Mouse (Mus musculus): ENCODE measurements around the gene Necab3. TPM values are rescaled to one million over a fixed set of nuclear protein-coding genes. Genes with fewer than 3 reads are reported as not detected.

Necab3 gene
- polyA plus RNA-seq, 1 experiment = 0.31 TPM

DNA sequence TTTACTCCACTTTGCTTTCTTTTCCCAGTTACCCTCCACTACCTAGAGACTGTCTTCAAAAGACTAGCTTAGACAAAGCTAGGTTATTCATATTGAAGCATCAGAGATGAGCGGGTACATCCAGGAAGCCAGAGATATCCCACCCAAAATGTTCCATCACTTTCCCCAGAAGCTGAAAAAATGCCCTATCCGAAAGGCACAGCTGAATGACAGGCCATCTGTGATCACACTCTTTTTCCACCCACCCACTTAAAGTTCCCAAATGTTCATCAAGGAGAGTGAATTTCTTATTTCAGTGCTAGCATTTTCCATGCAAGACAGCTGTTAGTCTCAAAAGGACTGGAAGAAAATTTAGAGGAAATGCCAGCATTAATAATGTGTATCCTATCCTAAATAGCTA, 33.4 kb downstream of the Necab3 start:
- peaks cover 89% of the 10 kb centered on the region for H3K36me3 ChIP-seq (replicated peaks; ENCODE audit: low read length)
- peaks cover 15% of the 10 kb centered on the region for H3K4me1 ChIP-seq
- H3K4me3 ChIP-seq (replicated peaks) = no peak overlapping the region
- no peaks in the 10 kb centered on the region for H3K9me3 ChIP-seq
- TF ChIP-seq FLI1 (IDR thresholded peaks at IDR 0.05; ENCODE audit: low read length) (no peak), GATA1 (IDR thresholded peaks at IDR 0.05; ENCODE audit: borderline replicate concordance, low read length) (no peak)
- no peaks in the 10 kb centered on the region for H3K27me3 ChIP-seq (replicated peaks)

DNA sequence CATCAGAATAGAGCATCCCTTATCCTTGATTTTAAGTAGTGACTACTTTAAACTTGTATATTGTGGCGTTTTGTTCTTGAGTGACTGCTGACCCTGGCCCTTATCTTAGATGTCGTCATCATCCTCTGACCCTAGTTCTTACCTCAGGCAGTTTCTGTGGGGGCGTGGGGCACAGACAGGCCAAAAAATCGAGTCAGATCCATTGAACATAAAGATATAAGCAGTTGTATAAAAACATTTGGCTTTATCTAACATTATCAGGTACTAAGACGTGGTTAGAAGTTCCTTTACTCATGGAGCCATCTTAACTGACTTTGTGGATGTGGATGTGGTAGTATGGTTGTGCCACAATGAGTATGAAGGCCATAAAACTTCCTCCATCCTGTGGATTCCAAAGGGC, 36.4 kb downstream of the Necab3 start:
- TF ChIP-seq FLI1 (IDR thresholded peaks at IDR 0.05; ENCODE audit: low read length) = no peak
- no peak for TF ChIP-seq GATA1 (IDR thresholded peaks at IDR 0.05; ENCODE audit: borderline replicate concordance, low read length)
- H3K4me3 ChIP-seq (replicated peaks) = no peak overlapping the region
- no peaks in the 10 kb centered on the region for H3K27me3 ChIP-seq (replicated peaks)
- no peaks in the 10 kb centered on the region for H3K9me3 ChIP-seq
- H3K36me3 ChIP-seq (replicated peaks; ENCODE audit: low read length) = peaks cover 82% of the 10 kb centered on the region
- H3K4me1 ChIP-seq = peaks cover 15% of the 10 kb centered on the region

DNA sequence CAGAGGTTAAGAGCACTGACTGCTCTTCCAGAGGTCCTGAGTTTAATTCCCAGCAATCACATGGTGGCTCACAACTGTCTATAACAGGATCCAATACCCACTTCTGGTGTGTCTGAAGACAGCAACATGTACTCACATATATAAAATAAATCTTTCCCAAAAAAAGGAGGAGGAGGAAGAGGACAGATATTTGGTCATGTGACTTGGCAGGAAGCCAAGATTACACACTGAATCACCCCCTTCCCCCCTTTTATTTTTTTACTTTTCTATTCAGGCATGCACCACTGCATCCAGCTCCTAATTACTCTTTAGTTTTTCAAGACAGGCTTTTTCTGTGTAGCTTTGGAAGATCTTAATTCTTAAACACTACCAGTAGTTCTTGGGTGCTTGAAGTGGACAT, 37.2 kb downstream of the Necab3 start:
- peaks cover 20% of the 10 kb centered on the region for H3K4me1 ChIP-seq
- H3K36me3 ChIP-seq (replicated peaks; ENCODE audit: low read length) = peaks cover 82% of the 10 kb centered on the region
- H3K27me3 ChIP-seq (replicated peaks) = no peaks in the 10 kb centered on the region
- H3K9me3 ChIP-seq = no peaks in the 10 kb centered on the region
- no peak overlapping the region for H3K4me3 ChIP-seq (replicated peaks)
- TF ChIP-seq GATA1 (IDR thresholded peaks at IDR 0.05; ENCODE audit: borderline replicate concordance, low read length) (no peak), FLI1 (IDR thresholded peaks at IDR 0.05; ENCODE audit: low read length) (no peak)

DNA sequence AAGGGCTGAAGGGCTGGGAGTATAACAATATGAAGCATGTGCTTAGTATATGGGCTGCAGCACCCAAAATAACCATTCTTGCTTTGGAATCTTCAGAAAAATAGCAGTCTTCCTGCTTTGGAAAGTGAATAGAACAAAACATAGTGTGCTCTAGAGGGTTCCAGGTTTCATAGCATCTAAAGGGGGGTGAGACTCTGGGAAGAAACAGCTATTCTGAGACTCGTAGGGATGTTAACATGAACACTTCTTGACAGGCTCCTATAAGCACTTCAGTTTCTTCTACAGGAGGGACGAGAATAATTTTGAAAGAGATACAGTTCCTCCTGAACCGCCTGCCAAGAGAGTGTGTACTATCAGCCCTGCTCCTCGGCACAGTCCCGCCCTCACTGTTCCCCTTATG, 41.3 kb downstream of the Necab3 start:
- no peaks in the 10 kb centered on the region for H3K9me3 ChIP-seq
- H3K27me3 ChIP-seq (replicated peaks) = no peaks in the 10 kb centered on the region
- peaks cover 20% of the 10 kb centered on the region for H3K4me1 ChIP-seq
- H3K4me3 ChIP-seq (replicated peaks) = no peak overlapping the region
- TF ChIP-seq GATA1 (IDR thresholded peaks at IDR 0.05; ENCODE audit: borderline replicate concordance, low read length) (no peak), FLI1 (IDR thresholded peaks at IDR 0.05; ENCODE audit: low read length) (no peak)
- H3K36me3 ChIP-seq (replicated peaks; ENCODE audit: low read length) = peaks cover 69% of the 10 kb centered on the region

DNA sequence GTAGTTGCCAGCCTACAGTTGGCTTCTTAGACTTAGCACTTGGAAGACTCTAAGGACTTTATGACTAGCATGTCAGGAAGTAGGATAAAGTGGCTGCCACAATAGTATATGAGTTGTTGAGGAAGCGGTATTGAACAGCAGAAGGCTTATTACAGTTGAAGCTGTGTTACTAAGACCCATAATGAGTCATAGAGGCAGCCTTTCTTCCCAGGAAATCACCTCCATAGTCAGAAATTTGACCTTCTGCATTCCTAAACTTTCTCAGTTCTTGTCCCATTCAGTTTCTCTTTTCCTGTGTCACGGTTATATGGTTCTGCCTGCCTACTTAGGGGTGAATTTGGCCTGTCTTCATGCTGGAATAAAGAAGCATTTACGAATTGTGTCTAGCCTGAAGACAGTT, 41.7 kb downstream of the Necab3 start:
- peaks cover 20% of the 10 kb centered on the region for H3K4me1 ChIP-seq
- peaks cover 70% of the 10 kb centered on the region for H3K36me3 ChIP-seq (replicated peaks; ENCODE audit: low read length)

DNA sequence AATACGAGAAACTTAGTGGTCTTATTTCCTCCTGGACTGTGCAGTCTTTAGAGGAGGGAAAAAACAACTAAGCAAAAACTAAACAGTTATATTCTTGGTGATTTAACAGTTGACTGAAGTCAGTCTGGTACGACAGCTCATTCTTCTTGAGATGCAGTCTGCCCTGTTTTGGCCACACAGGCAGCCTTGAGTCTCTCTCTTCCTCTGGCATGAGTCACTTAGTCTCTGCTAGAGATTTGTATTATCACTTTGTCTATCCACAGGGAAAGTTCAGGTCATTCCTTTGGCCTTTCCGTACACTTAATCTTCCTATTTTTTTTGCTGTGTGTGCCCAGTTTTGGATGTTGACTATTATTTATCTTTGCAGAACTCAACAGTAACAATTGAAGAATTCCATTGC, 48.5 kb downstream of the Necab3 start:
- Histone ChIP-seq H3K27me3 (replicated peaks) (no peaks in the 10 kb centered on the region), H3K4me3 (replicated peaks) (no peak overlapping the region), H3K36me3 (replicated peaks; ENCODE audit: low read length) (peaks cover 76% of the 10 kb centered on the region), H3K4me1 (peaks cover 26% of the 10 kb centered on the region), H3K9me3 (no peaks in the 10 kb centered on the region)
- TF ChIP-seq GATA1 (IDR thresholded peaks at IDR 0.05; ENCODE audit: borderline replicate concordance, low read length) (no peak), FLI1 (IDR thresholded peaks at IDR 0.05; ENCODE audit: low read length) (no peak)

More for the DNA sequence above, 41.7 kb downstream of the Necab3 start:
- Histone ChIP-seq H3K9me3 (no peaks in the 10 kb centered on the region), H3K27me3 (replicated peaks) (no peaks in the 10 kb centered on the region), H3K4me3 (replicated peaks) (no peak overlapping the region)
- TF ChIP-seq GATA1 (IDR thresholded peaks at IDR 0.05; ENCODE audit: borderline replicate concordance, low read length) (no peak), FLI1 (IDR thresholded peaks at IDR 0.05; ENCODE audit: low read length) (no peak)

DNA sequence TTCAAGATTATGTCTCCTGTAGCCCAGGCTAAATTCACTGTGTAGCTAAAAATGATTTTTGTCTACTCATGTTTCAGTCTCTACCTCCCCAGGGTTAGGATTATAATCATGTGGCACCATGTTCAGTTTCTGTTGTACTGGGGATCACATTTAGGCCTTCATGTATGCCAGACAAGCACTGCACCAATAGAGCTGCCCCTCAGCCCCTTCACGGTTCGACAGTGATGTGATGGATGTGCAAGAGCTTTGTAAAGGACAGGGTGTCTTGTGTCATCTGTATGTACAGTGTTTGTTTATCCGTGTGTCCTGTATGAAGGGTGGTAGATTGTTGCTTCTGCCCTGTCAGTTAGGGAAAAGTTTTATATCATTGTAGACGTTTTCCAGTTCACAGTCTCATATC, 50.2 kb downstream of the Necab3 start:
- Histone ChIP-seq H3K27me3 (replicated peaks) (no peaks in the 10 kb centered on the region), H3K4me1 (peaks cover 26% of the 10 kb centered on the region), H3K36me3 (replicated peaks; ENCODE audit: low read length) (peaks cover 86% of the 10 kb centered on the region), H3K4me3 (replicated peaks) (no peak overlapping the region), H3K9me3 (no peaks in the 10 kb centered on the region)
- TF ChIP-seq FLI1 (IDR thresholded peaks at IDR 0.05; ENCODE audit: low read length) (no peak), GATA1 (IDR thresholded peaks at IDR 0.05; ENCODE audit: borderline replicate concordance, low read length) (no peak)

DNA sequence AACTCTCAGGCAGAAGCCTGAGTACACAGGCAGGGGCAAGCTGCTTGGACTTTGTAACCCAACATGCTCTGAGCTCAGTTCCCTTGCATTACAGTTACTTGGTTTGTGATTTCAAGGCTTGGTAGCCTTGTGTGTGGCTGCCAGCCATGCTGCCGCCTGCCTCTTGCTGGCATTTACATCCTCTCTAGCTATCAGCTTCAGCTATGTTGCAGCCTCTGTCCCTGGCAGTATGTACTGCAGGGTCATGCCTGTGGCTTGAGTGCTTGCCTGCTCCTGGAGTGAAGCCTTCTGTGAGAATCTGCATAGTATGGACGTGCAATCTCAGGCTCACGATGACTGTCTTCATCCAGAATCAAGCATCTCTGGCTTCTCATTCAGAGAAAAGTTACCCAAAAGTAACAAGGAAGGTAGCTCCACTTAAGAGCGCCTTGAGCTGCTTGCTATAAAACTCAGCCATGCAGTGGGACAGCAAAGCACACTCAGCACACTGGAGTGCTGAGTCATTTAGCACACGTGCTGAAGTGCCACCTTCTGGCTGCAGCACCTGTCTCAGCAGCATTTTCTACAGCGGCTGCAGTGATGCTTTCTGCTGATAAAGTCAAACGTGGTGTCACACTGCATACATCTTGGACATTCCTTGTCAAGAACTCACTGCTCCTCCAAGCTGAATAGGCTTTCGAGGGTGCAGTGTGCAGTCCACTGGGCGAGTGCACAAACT, 51.0 kb downstream of the Necab3 start:
- H3K4me3 ChIP-seq (replicated peaks) = peak overlapping the region; percentile 35
- no peaks in the 10 kb centered on the region for H3K27me3 ChIP-seq (replicated peaks)
- peaks cover 25% of the 10 kb centered on the region for H3K4me1 ChIP-seq
- H3K9me3 ChIP-seq = no peaks in the 10 kb centered on the region
- TF ChIP-seq FLI1 (IDR thresholded peaks at IDR 0.05; ENCODE audit: low read length) (no peak), GATA1 (IDR thresholded peaks at IDR 0.05; ENCODE audit: borderline replicate concordance, low read length) (no peak)
- H3K36me3 ChIP-seq (replicated peaks; ENCODE audit: low read length) = peaks cover 88% of the 10 kb centered on the region

DNA sequence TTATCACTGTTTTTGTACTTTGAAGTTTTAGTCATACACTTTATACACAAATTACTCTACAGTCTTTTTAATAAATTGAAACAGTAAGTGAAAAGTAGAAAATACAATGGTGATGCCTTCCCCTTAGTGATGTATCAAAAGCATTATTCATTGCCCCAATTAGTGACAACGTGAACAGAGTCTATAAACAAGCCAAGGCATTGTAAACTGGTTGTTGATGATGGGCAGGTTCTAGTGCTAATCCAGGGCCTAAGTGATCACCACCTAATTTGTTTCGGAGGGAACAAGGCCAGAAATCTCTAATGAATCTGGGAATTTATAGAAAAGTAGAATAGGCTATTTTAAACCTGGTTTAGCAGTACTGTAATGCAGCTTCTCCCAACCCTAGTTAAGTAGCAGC, 51.6 kb downstream of the Necab3 start:
- TF ChIP-seq GATA1 (IDR thresholded peaks at IDR 0.05; ENCODE audit: borderline replicate concordance, low read length) (no peak), FLI1 (IDR thresholded peaks at IDR 0.05; ENCODE audit: low read length) (no peak)
- no peaks in the 10 kb centered on the region for H3K27me3 ChIP-seq (replicated peaks)
- no peaks in the 10 kb centered on the region for H3K9me3 ChIP-seq
- H3K4me1 ChIP-seq = peaks cover 20% of the 10 kb centered on the region
- H3K36me3 ChIP-seq (replicated peaks; ENCODE audit: low read length) = peaks cover 88% of the 10 kb centered on the region
- H3K4me3 ChIP-seq (replicated peaks) = no peak overlapping the region

DNA sequence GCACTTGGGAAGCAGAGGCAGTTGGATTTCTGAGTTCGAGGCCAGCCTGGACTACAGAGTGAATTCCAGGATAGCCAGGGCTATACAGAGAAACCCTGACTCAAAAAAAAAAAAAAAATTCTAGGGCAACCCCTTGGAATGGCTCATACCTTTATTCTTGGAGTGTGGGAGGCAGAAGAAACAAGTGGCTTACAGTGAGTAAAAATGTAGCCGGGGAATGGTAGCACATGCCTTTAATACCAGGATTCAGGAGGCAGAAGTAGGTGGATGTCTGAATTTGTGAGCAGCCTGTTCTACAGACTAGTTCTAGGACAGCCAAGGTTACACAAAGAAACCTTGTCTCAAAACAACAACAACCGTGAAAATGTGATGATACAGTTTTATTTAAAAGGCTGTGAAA, 57.9 kb downstream of the Necab3 start:
- Histone ChIP-seq H3K27me3 (replicated peaks) (no peaks in the 10 kb centered on the region), H3K4me3 (replicated peaks) (no peak overlapping the region), H3K4me1 (peaks cover 22% of the 10 kb centered on the region), H3K36me3 (replicated peaks; ENCODE audit: low read length) (peaks cover 62% of the 10 kb centered on the region), H3K9me3 (no peaks in the 10 kb centered on the region)
- no peak for TF ChIP-seq GATA1 (IDR thresholded peaks at IDR 0.05; ENCODE audit: borderline replicate concordance, low read length)
- no peak for TF ChIP-seq FLI1 (IDR thresholded peaks at IDR 0.05; ENCODE audit: low read length)
